In genomic region chr12:110442238-110442637, GRCm38 (mm10) we compare ENCODE assay signal across 26 mouse cellular contexts. TPM values are rescaled to one million over a fixed set of nuclear protein-coding genes. Genes with fewer than 3 reads are reported as not detected.
DNase-seq lines count a peak whose midpoint lies in the region; ATAC-seq and TF ChIP-seq lines count a peak whose summit lies in the region.
"Had no signal": no experiment of that assay in that cellular context is flagged by ENCODE, and none has a peak within 500 bp of the region (broad histone marks: within the 10 kb centered on the region; RNA-seq: fewer than 3 reads in every experiment).

No protein-coding gene starts in this region.

- no peak for TF ChIP-seq CTCF in intestine, postnatal 0 days (IDR thresholded peaks at IDR 0.05; ENCODE audit: low read depth)

- H3K36me3 ChIP-seq in intestine, embryonic 15.5 days: no peaks in the 10 kb centered on the region
- H3K36me3 ChIP-seq in intestine, postnatal 0 days (ENCODE audit: control insufficient read depth, insufficient read depth): no peaks in the 10 kb centered on the region
- H3K36me3 ChIP-seq in stomach, embryonic 16.5 days (ENCODE audit: control insufficient read depth, insufficient read depth, low read length): no peaks in the 10 kb centered on the region
- H3K36me3 ChIP-seq: forebrain, embryonic 10.5 days; G1E; hindbrain, embryonic 12.5 days; hindbrain, embryonic 15.5 days had no signal

- no peaks in the 10 kb centered on the region for H3K27me3 ChIP-seq in intestine, embryonic 15.5 days (replicated peaks)
- no peaks in the 10 kb centered on the region for H3K27me3 ChIP-seq in intestine, postnatal 0 days (replicated peaks; ENCODE audit: control insufficient read depth, insufficient read depth, low read length)
- H3K27me3 ChIP-seq in stomach, embryonic 16.5 days (ENCODE audit: control insufficient read depth, insufficient read depth, low read length): no peaks in the 10 kb centered on the region

- H3K4me1 ChIP-seq in intestine, embryonic 15.5 days (replicated peaks): peaks cover 16% of the 10 kb centered on the region
- H3K4me1 ChIP-seq in intestine, postnatal 0 days (replicated peaks; ENCODE audit: control insufficient read depth, insufficient read depth, low read length): peaks cover 9% of the 10 kb centered on the region
- peaks cover 8% of the 10 kb centered on the region for H3K4me1 ChIP-seq in stomach, embryonic 16.5 days (ENCODE audit: control insufficient read depth, insufficient read depth, low read length)

- H3K4me3 ChIP-seq in intestine, embryonic 15.5 days (replicated peaks): no peak overlapping the region
- H3K4me3 ChIP-seq in intestine, postnatal 0 days (ENCODE audit: low read depth, low read length): no peak overlapping the region
- H3K4me3 ChIP-seq in stomach, embryonic 16.5 days (replicated peaks; ENCODE audit: low read length): no peak overlapping the region
- H3K4me3 ChIP-seq: forebrain, embryonic 10.5 days; forebrain, embryonic 13.5 days; gastrocnemius, adult 2 months; hindbrain, embryonic 12.5 days; hindbrain, embryonic 15.5 days had no signal

- no peaks in the 10 kb centered on the region for H3K9me3 ChIP-seq in intestine, embryonic 15.5 days
- H3K9me3 ChIP-seq in intestine, postnatal 0 days (ENCODE audit: control insufficient read depth): no peaks in the 10 kb centered on the region
- H3K9me3 ChIP-seq in stomach, embryonic 16.5 days (replicated peaks; ENCODE audit: control insufficient read depth, low read length): no peaks in the 10 kb centered on the region
- H3K9me3 ChIP-seq: hindbrain, embryonic 15.5 days had no signal

- H3K27ac ChIP-seq in intestine, embryonic 15.5 days: peak overlapping the region; percentile 40
- H3K27ac ChIP-seq in intestine, postnatal 0 days (ENCODE audit: low read depth, low read length): peak overlapping the region; percentile 92
- peak overlapping the region; percentile 28 for H3K27ac ChIP-seq in stomach, embryonic 16.5 days (ENCODE audit: low read length)
- H3K27ac ChIP-seq: forebrain, embryonic 10.5 days; forebrain, embryonic 13.5 days; gastrocnemius, adult 2 months; hindbrain, embryonic 12.5 days; hindbrain, embryonic 15.5 days had no signal

- peak; percentile 31 for DNase-seq in kidney, adult 9 months
- DNase-seq in kidney, postnatal 10 days: no peak
- no peak for DNase-seq in frontal cortex, postnatal 10 days (ENCODE audit: low spot score in 2 of 2)
- DNase-seq in adrenal gland, postnatal 25 days: no peak
- DNase-seq: adrenal gland, adult 2 months; adrenal gland, postnatal 14 days; B cell, adult 2 months; cerebellum, adult 11-12 months; cerebellum, adult 8-10 months; cerebellum, postnatal 10 days; cerebellum, postnatal 36 days; embryo, embryonic 11 days; gastrocnemius, adult 2 months; gastrocnemius, postnatal 14 days; heart, adult 11 months had no signal

- no peak overlapping the region for H3K9ac ChIP-seq in intestine, embryonic 15.5 days
- no peak overlapping the region for H3K9ac ChIP-seq in intestine, postnatal 0 days (ENCODE audit: low read depth, low read length)
- H3K9ac ChIP-seq in stomach, embryonic 16.5 days (ENCODE audit: low read length): no peak overlapping the region
- H3K9ac ChIP-seq: forebrain, embryonic 13.5 days; hindbrain, embryonic 12.5 days; hindbrain, embryonic 15.5 days had no signal

- H3K4me2 ChIP-seq in intestine, embryonic 15.5 days (replicated peaks): no peak overlapping the region
- no peak overlapping the region for H3K4me2 ChIP-seq in intestine, postnatal 0 days (replicated peaks; ENCODE audit: low read depth)
- no peak overlapping the region for H3K4me2 ChIP-seq in stomach, embryonic 16.5 days (ENCODE audit: low read depth, low read length)
- H3K4me2 ChIP-seq: forebrain, embryonic 13.5 days; heart, embryonic 11.5 days; hindbrain, embryonic 12.5 days; hindbrain, embryonic 15.5 days had no signal

- no peak for ATAC-seq in intestine, embryonic 15.5 days
- ATAC-seq in intestine, postnatal 0 days: peak; percentile 13; the same call in 1 of the 2 replicates
- ATAC-seq in stomach, embryonic 16.5 days (ENCODE audit: insufficient read depth, low FRiP score): no peak
- ATAC-seq: forebrain, embryonic 13.5 days; forebrain, embryonic 16.5 days; Patski had no signal

- 84% methylated on average over 2 of the region's 2 CpGs for WGBS in intestine, embryonic 15.5 days
- WGBS in intestine, postnatal 0 days: 80% methylated on average over 2 of the region's 2 CpGs
- WGBS in stomach, embryonic 16.5 days: 48% methylated on average over 2 of the region's 2 CpGs

RNA-seq across cellular contexts. Expression of gene Ppp2r5c, which starts 4.7 kb away (rescaled TPM):
- 140 and 162 TPM in 2 replicates for polyA plus RNA-seq in intestine, embryonic 15.5 days (2015; fragmentation: Nextera tagmentation; extraction: Ambion mirVana)
- 138 and 143 TPM in 2 replicates for polyA plus RNA-seq in intestine, postnatal 0 days (2015; fragmentation: Nextera tagmentation; extraction: Ambion mirVana)
- polyA plus RNA-seq in stomach, embryonic 16.5 days (2015; fragmentation: Nextera tagmentation; extraction: Ambion mirVana): 145 and 146 TPM in 2 replicates
- 98.6 and 115 TPM in 2 replicates for total RNA-seq in adrenal gland, postnatal 25 days (2021)

Comparison
In these comparisons a context has a peak if more than half of its experiments do, and no peak if none do; other contexts are left out.
1. H3K27ac ChIP-seq: peak in every context shown above with its lines; median percentile 92 in intestine, postnatal 0 days; 40 in intestine, embryonic 15.5 days; 28 in stomach, embryonic 16.5 days.